Mouse (Mus musculus): ENCODE data around the gene Vmn1r79. TPM values are rescaled to one million over a fixed set of nuclear protein-coding genes. Genes with fewer than 3 reads are reported as not detected.
"Not testable (repeated sequence)": the region's sequence is repeated elsewhere in the genome, so short reads cannot be mapped to it uniquely, and the experiment has no call there.

The Vmn1r79 gene
- not detected in 2 replicates for polyA plus RNA-seq (2012; ENCODE audit: insufficient read depth, insufficient read length, missing spikeins)

GRCm38 (mm10) chr7:12170979-12171378 lies at the start of gene Vmn1r79:
TSS of gene Vmn1r79 (plus strand) at chr7:12171279.
- H3K4me1 ChIP-seq (ENCODE audit: control insufficient read depth, insufficient read depth, insufficient read length, low read length); H3K4me3 ChIP-seq (ENCODE audit: insufficient read depth, low read depth, low read length); H3K27ac ChIP-seq (replicated peaks; ENCODE audit: low read depth, low read length): not testable (repeated sequence)

- Histone ChIP-seq H3K27ac (replicated peaks; ENCODE audit: low read depth, low read length) (no peak within 1 kb of the TSS), H3K4me3 (ENCODE audit: insufficient read depth, low read depth, low read length) (no peak within 1 kb of the TSS), H3K4me1 (ENCODE audit: control insufficient read depth, insufficient read depth, insufficient read length, low read length) (no peaks in the 10 kb centered on the region)
Measured at GRCm38 (mm10) chr7:12149957-12150356, 21.1 kb upstream of the Vmn1r79 start, which contains the start of gene Vmn1r78. TSS of gene Vmn1r78 (plus strand) at chr7:12150257.

GRCm38 (mm10) chr7:12156463-12156862 lies 14.6 kb upstream of the Vmn1r79 start:
- H3K27ac ChIP-seq (replicated peaks; ENCODE audit: low read depth, low read length); H3K4me1 ChIP-seq (ENCODE audit: control insufficient read depth, insufficient read depth, insufficient read length, low read length); H3K4me3 ChIP-seq (ENCODE audit: insufficient read depth, low read depth, low read length): not testable (repeated sequence)

- H3K4me3 ChIP-seq (ENCODE audit: insufficient read depth, low read depth, low read length) = not testable (repeated sequence)
Measured at GRCm38 (mm10) chr7:12172926-12173325, 1.8 kb downstream of the Vmn1r79 start.

GRCm38 (mm10) chr7:12188986-12189385 lies 17.9 kb downstream of the Vmn1r79 start, which contains the start of gene Vmn1r80:
TSS of gene Vmn1r80 (plus strand) at chr7:12189286.
- Histone ChIP-seq H3K4me1 (ENCODE audit: control insufficient read depth, insufficient read depth, insufficient read length, low read length) (no peaks in the 10 kb centered on the region), H3K4me3 (ENCODE audit: insufficient read depth, low read depth, low read length) (no peak within 1 kb of the TSS), H3K27ac (replicated peaks; ENCODE audit: low read depth, low read length) (no peak within 1 kb of the TSS)

More at GRCm38 (mm10) chr7:12172926-12173325, 1.8 kb downstream of the Vmn1r79 start:
- H3K27ac ChIP-seq (replicated peaks; ENCODE audit: low read depth, low read length); H3K4me1 ChIP-seq (ENCODE audit: control insufficient read depth, insufficient read depth, insufficient read length, low read length): not testable (repeated sequence)

- H3K27ac ChIP-seq (replicated peaks; ENCODE audit: low read depth, low read length) = no peak overlapping the region
- no peak overlapping the region for H3K4me3 ChIP-seq (ENCODE audit: insufficient read depth, low read depth, low read length)
- H3K4me1 ChIP-seq (ENCODE audit: control insufficient read depth, insufficient read depth, insufficient read length, low read length) = no peaks in the 10 kb centered on the region
Measured at GRCm38 (mm10) chr7:12204141-12204540, 33.1 kb downstream of the Vmn1r79 start.

Other genes with a start within 250 kb of the Vmn1r79 start
- gene Vmn1r76, start 233.1 kb upstream of the Vmn1r79 start, polyA plus RNA-seq (2012; ENCODE audit: insufficient read depth, insufficient read length, missing spikeins) = not detected in 2 replicates
- not detected in 2 replicates for gene Vmn1r77, start 134.5 kb upstream of the Vmn1r79 start, polyA plus RNA-seq (2012; ENCODE audit: insufficient read depth, insufficient read length, missing spikeins)
- gene Vmn1r78, start 21.0 kb upstream of the Vmn1r79 start, polyA plus RNA-seq (2012; ENCODE audit: insufficient read depth, insufficient read length, missing spikeins) = not detected in 2 replicates
- not detected in 2 replicates for gene Vmn1r80, start 18.0 kb downstream of the Vmn1r79 start, polyA plus RNA-seq (2012; ENCODE audit: insufficient read depth, insufficient read length, missing spikeins)
- gene Vmn1r81, start 97.0 kb downstream of the Vmn1r79 start, polyA plus RNA-seq (2012; ENCODE audit: insufficient read depth, insufficient read length, missing spikeins) = not detected in 2 replicates
- gene Vmn1r82, start 129.2 kb downstream of the Vmn1r79 start, polyA plus RNA-seq (2012; ENCODE audit: insufficient read depth, insufficient read length, missing spikeins) = not detected in 2 replicates
- gene Vmn1r83, start 158.2 kb downstream of the Vmn1r79 start, polyA plus RNA-seq (2012; ENCODE audit: insufficient read depth, insufficient read length, missing spikeins) = not detected in 2 replicates
- gene Vmn1r84, start 198.0 kb downstream of the Vmn1r79 start, polyA plus RNA-seq (2012; ENCODE audit: insufficient read depth, insufficient read length, missing spikeins) = not detected in 2 replicates